Mouse (Mus musculus) gonadal fat pad, adult 2 months (tissue): ENCODE measurements around the gene Fryl. TPM values are rescaled to one million over a fixed set of nuclear protein-coding genes. Genes with fewer than 3 reads are reported as not detected.
A peak's percentile ranks its signal among the peaks of the same experiment; 100 is the strongest.
"Not testable (repeated sequence)": the region's sequence is repeated elsewhere in the genome, so short reads cannot be mapped to it uniquely, and the experiment has no call there.

Source experiments
- DNase-seq: peaks from one replicate; pipeline ENCODE4 v3.0.0-alpha.2; 2012; ENCODE audit warnings: low read depth
- polyA plus RNA-seq: library from polyadenylated mRNA; depleted of rRNA; stranded (reverse); fragments of >200 nt; gene quantifications from 2 replicates; pipeline ENCODE4 v1.2.3, GENCODE M21; 2012; rRNA removed

The Fryl gene
- polyA plus RNA-seq, 1 experiment = 48.7 TPM

DNA sequence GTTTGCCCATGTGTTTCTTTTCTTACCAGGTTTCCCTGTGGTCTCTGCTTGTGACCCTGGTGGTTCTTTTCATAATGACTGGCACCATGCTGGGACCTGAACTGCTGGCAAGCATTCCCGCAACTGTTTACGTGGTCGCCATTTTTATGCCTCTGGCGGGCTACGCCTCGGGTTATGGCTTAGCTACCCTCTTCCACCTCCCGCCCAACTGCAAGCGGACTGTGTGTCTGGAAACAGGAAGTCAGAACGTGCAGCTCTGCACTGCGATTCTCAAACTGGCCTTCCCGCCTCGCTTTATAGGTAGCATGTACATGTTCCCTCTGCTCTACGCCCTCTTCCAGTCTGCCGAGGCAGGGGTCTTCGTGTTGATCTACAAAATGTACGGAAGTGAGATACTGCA, 244.6 kb downstream of the Fryl start:
- not testable (repeated sequence) for DNase-seq

DNA sequence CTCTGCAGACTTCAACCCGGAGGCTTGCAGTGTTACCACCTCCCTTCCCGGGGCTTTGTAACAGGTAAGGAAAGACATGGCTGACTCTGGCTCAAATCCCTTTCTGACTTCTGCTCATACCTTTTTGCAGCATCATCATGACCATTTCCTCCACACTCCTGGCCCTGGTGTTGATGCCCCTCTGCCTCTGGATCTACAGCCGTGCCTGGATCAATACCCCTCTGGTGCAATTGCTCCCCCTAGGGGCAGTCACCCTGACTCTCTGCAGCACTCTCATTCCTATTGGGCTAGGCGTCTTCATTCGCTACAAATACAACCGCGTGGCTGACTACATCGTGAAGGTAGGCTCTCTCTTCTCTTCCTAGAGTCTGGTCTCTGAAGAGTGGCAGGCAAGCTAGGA, 248.2 kb downstream of the Fryl start:
- DNase-seq = not testable (repeated sequence)

DNA sequence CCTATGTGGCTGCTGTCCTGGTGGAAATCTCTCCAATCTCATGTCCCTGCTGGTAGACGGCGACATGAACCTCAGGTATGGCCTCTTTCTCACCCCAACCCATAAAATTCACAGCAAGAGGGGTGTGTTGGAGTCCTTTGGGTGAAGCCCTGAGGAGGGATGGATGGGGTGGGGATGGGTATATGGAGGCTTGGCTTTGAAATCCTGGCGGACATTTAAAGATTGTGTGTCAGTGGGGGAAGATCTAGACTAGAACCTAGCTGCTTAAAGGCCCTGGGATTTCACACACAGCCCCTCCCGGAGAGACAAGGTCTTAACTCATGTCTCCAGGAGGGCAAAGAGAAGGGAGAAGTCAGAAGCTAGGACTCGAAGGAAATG, 248.8 kb downstream of the Fryl start:
- DNase-seq = no peak

DNA sequence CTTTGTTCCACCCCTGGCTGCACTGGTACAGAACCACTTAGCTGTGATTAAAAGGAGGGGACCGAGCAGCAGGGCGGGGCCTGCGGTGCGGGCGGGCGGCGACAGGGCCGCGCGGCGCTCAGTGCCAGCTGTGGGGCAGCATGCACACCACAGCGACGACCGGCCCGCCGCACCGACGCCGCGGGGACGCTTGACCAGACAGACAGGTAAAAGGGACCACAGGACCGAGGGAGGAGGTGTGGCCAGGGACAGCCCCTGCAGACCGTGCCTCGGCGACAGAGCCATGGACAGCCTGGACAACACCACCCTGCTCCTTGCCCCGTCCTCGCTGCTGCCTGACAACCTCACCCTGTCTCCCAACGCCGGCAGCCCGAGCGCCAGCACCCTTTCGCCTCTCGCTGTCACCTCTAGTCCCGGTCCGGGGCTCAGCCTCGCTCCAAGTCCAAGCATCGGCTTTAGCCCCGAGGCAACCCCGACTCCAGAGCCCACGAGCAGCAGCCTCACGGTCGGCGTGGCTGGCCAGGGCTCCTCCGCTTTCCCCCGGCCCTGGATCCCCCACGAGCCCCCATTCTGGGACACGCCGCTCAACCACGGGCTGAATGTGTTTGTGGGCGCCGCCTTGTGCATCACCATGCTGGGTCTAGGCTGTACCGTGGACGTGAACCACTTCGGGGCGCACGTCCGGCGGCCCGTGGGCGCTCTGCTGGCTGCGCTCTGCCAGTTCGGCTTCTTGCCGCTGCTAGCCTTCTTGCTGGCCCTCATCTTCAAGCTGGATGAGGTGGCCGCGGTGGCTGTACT, 249.4 kb downstream of the Fryl start, which contains the start of gene Slc10a4:
TSS of gene Slc10a4 (plus strand) at position 100 of the 798 bp plus-strand sequence.
- DNase-seq = no peak

DNA sequence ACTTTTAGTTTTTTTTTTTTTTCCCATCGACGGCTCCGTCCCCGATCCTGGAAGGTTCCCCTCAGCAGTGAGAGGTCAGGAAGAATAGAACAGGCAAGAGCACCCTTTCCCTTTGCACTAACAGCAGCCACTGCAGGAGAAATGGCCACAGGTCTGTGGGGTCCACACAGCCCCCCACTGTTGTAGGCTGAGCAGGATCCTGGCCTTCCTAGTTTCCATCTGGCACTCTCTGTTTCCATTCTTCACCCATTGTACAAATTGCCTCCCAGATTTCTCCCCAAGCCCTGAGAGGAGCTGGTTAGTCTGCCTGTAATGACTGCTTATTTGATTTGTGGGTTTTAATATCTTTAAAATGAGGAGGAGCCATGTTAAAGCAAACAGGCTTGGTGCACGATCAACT, 252.4 kb downstream of the Fryl start:
- no peak for DNase-seq

DNA sequence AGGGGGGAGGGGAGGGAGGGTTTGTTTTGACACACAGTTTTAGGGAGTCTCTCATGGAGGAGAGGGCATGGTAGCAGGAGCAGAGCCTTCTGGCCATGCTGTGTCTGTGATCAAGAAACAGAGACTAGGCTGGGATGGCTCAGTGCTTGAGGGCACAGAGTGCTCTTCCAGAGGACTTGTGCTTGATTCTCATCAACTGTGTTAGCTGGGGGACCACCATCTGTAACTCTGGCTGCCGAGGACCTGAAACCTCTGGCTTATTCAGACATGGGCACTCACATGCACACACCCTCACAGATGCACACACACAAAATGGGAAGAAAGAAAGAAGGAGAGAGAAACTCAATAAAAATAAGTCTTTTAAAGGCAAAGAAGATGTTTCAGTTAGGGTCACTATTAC, 257.9 kb downstream of the Fryl start:
- DNase-seq = not testable (repeated sequence)

DNA sequence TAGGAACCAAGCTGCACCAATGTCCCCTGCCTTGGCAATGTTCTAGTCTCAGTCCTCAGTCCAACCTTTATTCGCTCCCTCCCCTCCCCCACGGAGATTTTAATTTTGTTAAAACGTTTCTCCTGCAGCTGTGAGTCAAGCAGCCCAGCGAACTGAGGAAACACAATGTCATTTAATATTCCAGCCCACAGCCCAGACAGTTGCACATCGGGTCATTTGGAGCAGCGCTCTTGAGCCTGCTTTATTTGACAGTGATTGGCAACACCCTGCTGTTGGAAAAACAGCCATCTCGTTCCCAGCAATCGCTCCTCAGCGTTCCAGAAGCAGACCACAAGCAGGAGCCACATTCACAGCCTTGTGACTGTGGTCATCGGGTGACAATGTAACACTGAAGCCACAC, 261.0 kb downstream of the Fryl start:
- DNase-seq = no peak

DNA sequence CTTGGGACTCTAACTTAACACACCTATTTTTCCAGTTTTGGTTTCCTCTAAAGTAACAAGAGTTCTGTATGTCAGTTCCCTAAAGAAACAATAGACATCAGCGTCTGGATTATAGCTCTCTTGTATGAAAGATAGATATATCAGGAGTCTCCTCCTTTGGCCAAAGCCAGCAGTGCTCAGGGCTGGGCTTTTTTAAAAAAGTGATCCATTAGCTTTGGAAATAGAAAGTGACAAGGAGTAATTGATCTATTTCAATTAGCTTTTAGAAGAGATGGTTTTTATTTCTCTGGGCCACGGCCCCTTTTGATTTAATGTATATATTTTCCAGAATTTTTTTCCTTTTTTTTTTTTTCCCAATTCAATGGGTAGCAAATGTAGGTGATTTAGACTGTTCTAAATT, 261.5 kb downstream of the Fryl start:
- DNase-seq = no peak

DNA sequence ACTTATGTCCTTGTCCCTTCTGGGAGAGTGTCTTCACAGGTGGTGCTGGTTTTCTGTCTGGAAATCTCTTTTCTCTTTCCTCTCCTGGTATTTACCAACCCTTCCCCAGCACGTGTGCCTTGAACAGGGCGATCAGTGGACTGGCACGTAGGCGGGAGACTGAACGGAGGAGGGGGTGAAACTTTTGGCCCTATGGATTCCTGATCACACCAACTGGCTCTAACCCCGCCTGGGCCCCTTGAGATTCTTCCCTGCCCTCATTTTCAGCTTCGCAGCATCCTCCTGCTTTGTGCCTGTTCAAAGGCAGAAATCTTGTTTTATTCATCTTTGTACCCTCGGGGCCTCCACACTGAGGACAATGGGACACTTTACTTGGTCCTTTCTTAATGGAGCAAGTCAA, 262.0 kb downstream of the Fryl start:
- no peak for DNase-seq

DNA sequence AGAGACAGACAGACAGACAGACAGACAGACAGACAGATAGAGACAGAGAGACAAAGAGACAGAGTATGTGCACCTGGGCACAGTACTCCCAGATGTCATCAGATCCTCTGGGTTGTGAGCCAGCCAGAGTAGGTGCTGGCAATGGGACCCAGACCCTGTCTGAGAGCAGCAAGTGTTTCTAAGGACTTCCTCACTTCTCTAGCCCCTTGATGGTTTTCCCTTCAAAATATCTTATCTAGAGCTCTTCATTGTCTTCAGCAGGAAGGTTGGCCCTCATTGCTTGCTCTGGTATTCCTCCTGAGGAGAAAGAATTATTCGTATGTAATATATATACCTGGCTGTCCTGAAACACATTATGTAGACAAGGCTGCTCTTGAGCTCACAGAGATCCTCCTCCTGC, 263.9 kb downstream of the Fryl start:
- no peak for DNase-seq

DNA sequence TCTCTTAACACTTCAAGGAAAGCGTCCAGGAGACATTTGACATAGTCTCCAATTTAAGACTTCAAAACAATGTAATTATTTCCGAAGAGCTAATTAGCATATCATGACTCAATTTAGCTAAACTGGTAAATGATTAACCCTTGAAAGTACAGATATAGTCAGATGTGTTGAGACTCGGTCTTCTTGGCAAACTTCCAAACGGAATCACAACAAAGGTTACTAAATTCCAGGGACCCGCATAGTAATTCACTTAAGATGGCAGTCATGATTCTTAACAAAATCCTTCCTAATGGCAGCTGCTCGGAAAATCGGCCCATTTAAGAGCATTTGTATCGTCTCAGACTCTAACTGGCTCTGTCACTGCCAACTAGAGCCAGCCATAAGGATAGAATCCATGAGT, 266.7 kb downstream of the Fryl start:
- DNase-seq = no peak

DNA sequence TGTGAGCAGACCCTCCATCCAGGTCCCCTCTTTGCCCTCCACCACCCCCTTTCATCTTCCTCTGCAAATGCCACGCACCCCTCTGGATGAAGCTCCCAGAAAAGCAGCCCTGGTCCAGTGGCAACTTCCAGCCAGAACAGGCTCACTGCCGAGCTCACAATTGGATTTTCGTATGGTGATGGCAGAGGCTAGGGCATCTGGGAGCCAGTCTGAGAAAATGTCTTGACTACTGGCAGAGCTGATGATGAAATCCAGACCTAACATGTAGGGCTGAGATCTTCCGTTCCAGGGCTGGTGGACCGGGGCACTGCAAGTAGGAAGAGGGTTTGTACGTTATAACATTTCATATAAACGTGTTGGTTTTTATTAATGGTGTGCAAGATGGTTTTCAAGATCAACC, 268.6 kb downstream of the Fryl start:
- DNase-seq = no peak

DNA sequence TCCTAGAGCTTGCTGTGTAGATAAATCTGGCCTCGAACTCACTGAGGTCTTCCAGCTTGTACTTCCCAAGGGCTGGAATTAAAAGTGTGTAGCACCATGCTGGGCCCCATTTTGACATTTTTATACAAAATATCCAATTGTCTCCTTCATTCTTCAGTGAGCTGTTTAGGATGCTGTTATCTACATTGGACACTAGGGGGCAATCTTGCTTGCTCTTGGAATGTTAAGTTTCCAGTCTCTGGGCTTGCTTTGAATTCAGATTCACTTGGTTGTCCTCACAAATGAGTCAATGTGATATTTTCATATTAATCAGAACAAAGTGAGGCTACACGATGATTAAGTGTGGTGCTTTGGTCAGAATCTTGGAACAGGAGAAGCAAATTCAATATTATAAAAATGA, 272.3 kb downstream of the Fryl start:
- peak; percentile 9 for DNase-seq

DNA sequence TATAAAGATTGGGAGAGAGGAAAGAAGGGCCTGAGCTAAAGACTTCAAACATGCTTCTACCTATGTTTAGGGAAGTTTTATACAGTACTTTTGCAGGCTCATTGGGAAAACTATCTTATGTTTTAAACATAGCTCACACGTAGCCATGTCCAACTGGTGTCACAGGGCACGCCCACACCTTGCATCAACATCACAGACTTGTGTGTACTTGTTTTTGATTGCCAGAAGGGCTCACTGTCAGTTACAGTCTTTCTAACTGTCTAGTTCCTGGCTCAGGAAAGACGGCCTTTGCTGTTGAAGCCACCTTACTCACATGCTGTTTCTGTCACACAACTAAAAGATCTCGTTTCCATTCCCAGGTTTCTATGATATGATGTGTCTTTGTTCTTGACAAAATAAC, 279.9 kb downstream of the Fryl start:
- DNase-seq = peak; percentile 72

DNA sequence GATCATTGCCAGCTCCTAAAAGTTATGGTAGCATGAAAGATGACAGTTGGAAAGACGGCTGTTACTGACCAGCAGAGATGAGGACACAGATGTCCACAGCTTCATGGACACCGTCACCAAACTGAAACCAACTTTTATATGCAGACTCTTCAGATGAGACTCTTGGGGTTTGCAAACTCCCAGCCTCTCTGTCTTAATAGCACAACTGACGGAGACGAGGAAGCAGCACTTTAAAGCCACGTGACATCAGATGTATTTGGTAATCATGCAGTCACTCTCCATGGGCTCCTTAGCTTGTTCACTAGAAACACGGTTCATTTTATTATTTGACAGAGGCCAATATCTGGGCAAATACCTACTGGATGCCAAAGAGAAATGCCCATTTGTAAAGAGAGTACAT, 280.4 kb downstream of the Fryl start:
- peak; percentile 8 for DNase-seq

DNA sequence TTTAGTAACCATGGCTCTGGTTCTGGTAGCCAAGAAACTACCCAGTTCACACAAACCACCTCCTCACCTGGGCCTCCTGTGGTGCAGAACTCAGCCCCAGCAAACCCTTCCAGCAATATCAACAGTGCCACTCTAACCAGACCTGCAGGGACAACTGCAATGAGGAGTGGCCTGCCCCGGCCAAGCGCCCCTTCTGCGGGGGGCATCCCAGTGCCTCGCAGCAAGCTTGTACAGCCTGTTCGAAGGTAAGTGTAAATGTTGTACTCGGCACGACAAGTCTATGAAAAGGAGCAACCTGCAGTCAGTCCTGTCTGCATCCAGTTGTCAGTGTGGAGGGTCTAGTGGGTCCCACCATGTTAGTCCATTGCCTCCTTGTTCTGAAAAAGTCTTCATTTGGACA, 281.8 kb downstream of the Fryl start, which contains the start of gene Gm10135:
TSS of gene Gm10135 (minus strand) at position 101 of the 400 bp plus-strand sequence.
- DNase-seq = no peak

DNA sequence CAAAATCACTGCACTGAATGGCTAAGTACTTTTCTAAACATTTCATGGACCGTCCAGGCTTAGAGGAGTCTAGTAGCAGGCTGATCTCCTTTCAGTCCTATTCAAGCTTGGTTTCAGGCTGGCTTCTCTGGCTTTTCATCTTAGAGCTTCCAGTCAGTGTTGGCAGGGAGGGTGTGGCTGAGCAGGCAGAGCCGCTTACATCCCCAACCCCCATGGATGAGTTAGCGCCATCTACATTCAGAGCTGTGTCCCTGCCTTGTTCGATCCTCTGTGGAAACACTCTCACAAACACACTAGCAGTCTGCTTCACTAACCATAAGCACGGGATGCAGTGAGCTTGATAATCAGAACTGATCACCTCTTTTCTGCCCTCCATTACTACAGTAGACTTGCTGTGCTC, 283.5 kb downstream of the Fryl start:
- no peak for DNase-seq

DNA sequence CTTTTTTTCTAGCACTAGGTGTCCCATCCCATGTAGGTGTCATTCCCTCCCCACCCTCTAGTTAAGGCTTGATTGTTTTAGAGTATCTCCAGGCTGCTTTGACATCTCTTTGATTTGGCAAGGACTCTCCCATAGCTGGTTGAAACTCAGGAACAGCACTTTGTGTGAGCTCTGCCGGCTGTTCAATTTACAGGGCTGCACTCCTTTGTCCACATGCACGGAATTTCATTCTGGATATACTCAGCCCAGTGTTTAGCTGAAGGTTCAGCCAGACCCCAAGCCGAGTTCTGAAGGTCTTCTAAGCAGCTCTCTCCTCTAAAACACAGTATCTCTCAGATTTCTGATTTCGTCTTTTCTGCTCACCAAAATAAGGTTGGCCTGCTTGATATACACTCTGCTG, 284.0 kb downstream of the Fryl start:
- no peak for DNase-seq

Other genes with a start within 250 kb of the Fryl start
- 0.14 and 0.15 TPM in 2 replicates for gene Slc10a4, start 249.7 kb downstream of the Fryl start, polyA plus RNA-seq
- 71.8 and 77.9 TPM in 2 replicates for gene Ociad1, start 36.2 kb upstream of the Fryl start, polyA plus RNA-seq
- gene Ociad2, start 84.4 kb upstream of the Fryl start, polyA plus RNA-seq = 10.5 and 17.1 TPM in 2 replicates
- 45.1 and 73.9 TPM in 2 replicates for gene Cwh43, start 149.5 kb upstream of the Fryl start, polyA plus RNA-seq
- gene Dcun1d4, start 224.4 kb upstream of the Fryl start, polyA plus RNA-seq = 9.4 and 11.0 TPM in 2 replicates